Mouse (Mus musculus): ENCODE measurements around the gene Pld6. TPM values are rescaled to one million over a fixed set of nuclear protein-coding genes. Genes with fewer than 3 reads are reported as not detected.

Pld6 gene
- polyA plus RNA-seq, 1 experiment = 0.72 TPM

DNA sequence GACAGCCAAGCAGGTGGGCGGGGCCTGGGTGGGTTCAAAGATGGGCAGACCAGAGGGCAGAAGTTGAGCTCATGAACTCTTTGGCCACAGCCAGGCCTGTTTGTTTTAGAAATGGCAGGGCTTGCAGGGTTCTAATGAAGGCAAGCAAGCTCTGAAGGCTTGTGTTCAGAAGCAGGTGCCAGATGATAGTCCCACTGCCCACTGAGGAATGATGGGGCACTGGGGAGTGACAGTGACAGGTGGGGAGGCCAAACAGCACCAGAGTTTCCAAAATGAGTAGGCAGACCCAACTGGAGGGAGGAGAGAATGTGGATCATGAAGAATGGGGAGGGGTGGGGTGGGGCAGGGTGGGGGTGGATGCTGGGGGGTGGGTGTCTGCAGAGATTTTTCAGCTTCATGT lies 17.8 kb upstream of the Pld6 start:
- TF ChIP-seq POLR2A (IDR thresholded peaks at IDR 0.05; ENCODE audit: low read depth, low read length) (no peak), CTCF (IDR thresholded peaks at IDR 0.05; ENCODE audit: extremely low read depth, insufficient read length, insufficient replicate concordance, low read depth, low read length) (no peak)
- Histone ChIP-seq H3K27ac (ENCODE audit: insufficient read depth, low read depth, low read length) (no peak overlapping the region), H3K36me3 (ENCODE audit: control insufficient read depth, insufficient read depth, low read length) (peaks cover 60% of the 10 kb centered on the region), H3K4me3 (ENCODE audit: low read depth, low read length) (no peak overlapping the region), H3K4me1 (ENCODE audit: control insufficient read depth, insufficient read depth, insufficient read length, low read length) (peaks cover 6% of the 10 kb centered on the region), H3K27me3 (ENCODE audit: control insufficient read depth, insufficient read depth, low read length) (no peaks in the 10 kb centered on the region)
- 93% methylated on average over 1 of the region's 1 CpGs for WGBS

DNA sequence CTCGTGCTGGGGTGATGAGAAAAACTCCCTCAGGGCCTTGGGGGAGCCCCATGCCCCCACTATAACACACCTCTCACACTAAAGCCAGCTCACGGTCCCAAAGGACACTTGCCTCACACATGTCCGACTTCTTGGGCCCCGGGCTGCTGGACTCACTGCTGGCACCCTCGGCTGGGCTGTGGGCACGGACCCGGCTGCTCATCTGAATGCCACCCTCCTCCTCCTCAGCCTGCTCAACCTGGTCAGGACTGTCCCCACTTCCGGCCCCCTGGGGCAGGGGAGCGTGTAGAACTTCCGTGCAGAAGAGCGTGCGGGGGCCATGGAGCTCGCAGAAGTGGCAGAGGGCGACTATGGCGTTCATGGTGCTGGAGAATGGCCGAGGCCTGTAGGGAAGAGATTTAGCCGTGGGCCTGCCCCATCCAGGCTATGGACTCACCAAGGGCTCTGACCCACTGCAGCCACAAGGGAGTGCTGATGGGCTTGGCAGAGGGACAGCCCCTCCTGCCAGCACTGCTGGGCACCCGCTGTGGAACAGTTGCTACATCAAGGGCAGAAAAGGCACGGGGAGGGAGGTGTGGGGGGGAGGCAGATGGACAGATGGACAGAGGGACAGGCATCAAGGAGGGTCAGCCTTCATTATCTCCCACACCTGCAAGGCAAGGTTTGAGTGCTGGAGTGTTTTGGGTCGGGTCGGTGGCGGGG lies 17.1 kb upstream of the Pld6 start:
- H3K27ac ChIP-seq (ENCODE audit: insufficient read depth, low read depth, low read length) = no peak overlapping the region
- no peaks in the 10 kb centered on the region for H3K27me3 ChIP-seq (ENCODE audit: control insufficient read depth, insufficient read depth, low read length)
- TF ChIP-seq POLR2A (IDR thresholded peaks at IDR 0.05; ENCODE audit: low read depth, low read length) = no peak
- TF ChIP-seq CTCF (IDR thresholded peaks at IDR 0.05; ENCODE audit: extremely low read depth, insufficient read length, insufficient replicate concordance, low read depth, low read length) = no peak
- H3K4me1 ChIP-seq (ENCODE audit: control insufficient read depth, insufficient read depth, insufficient read length, low read length) = peaks cover 6% of the 10 kb centered on the region
- no peak overlapping the region for H3K4me3 ChIP-seq (ENCODE audit: low read depth, low read length)
- WGBS = 96% methylated on average over 22 of the region's 22 CpGs
- peaks cover 66% of the 10 kb centered on the region for H3K36me3 ChIP-seq (ENCODE audit: control insufficient read depth, insufficient read depth, low read length)

DNA sequence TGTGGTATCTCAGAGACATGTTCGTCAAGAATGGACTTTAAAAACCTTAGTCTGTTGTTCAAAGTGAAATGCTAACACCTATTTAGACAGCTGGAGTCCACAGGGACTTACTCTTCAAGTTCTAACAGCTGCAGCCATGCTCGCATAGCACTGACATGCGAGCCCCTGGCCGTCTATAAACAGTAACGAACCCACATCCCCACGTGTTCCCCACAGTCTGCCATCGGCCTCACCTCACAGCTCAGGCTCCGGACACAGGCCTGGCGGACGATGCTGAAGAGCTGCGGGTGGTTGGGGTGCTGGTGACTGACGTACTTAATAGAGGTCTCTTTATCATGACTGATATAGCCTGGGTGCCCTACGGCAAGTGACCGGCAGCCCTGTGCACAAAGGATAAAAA lies 16.1 kb upstream of the Pld6 start:
- no peaks in the 10 kb centered on the region for H3K27me3 ChIP-seq (ENCODE audit: control insufficient read depth, insufficient read depth, low read length)
- H3K27ac ChIP-seq (ENCODE audit: insufficient read depth, low read depth, low read length) = no peak overlapping the region
- H3K4me3 ChIP-seq (ENCODE audit: low read depth, low read length) = no peak overlapping the region
- 92% methylated on average over 14 of the region's 14 CpGs for WGBS
- H3K36me3 ChIP-seq (ENCODE audit: control insufficient read depth, insufficient read depth, low read length) = peaks cover 75% of the 10 kb centered on the region
- TF ChIP-seq CTCF (IDR thresholded peaks at IDR 0.05; ENCODE audit: extremely low read depth, insufficient read length, insufficient replicate concordance, low read depth, low read length) = no peak
- no peak for TF ChIP-seq POLR2A (IDR thresholded peaks at IDR 0.05; ENCODE audit: low read depth, low read length)
- H3K4me1 ChIP-seq (ENCODE audit: control insufficient read depth, insufficient read depth, insufficient read length, low read length) = peaks cover 2% of the 10 kb centered on the region

DNA sequence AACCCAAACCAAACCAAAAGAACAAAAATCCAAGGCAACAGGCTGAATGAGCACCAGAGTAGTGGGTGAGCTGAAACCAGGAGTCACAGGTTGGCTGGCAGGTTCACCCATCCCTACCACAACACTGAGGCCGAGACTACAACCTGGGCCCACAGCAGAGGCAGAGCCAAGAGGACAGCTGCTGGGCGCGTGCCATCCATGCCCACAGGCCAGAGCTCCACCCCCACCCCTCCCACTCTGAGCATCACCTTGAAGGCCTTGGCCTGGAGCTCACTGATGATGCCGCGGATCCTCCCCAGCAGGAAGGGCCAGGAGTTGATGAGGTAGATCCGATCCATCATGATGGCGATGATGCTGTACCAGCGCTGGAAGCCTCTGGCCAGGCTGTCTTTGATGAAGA lies 14.4 kb upstream of the Pld6 start:
- 92% methylated on average over 8 of the region's 8 CpGs for WGBS
- peaks cover 82% of the 10 kb centered on the region for H3K36me3 ChIP-seq (ENCODE audit: control insufficient read depth, insufficient read depth, low read length)

DNA sequence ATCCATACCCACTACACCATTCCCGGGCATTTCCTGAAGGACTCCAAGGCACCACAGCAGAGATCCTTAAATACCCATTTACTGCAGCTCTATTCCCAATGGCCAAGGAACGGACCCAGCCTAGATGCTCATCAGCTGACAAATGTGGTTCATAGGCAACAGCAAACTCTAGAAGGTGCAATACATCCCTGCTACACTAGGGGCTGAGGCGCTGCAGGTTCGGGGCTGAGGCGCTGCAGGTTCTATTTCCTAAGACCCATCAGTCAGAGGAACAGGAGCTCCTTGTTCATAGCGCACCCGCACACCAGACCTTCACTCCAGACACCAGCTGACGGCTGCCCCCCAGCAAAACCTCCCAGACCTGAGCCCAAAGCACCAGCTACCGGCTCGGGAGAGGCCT lies 13.0 kb upstream of the Pld6 start:
- Histone ChIP-seq H3K36me3 (ENCODE audit: control insufficient read depth, insufficient read depth, low read length) (peaks cover 84% of the 10 kb centered on the region), H3K27ac (ENCODE audit: insufficient read depth, low read depth, low read length) (no peak overlapping the region), H3K27me3 (ENCODE audit: control insufficient read depth, insufficient read depth, low read length) (no peaks in the 10 kb centered on the region), H3K4me1 (ENCODE audit: control insufficient read depth, insufficient read depth, insufficient read length, low read length) (no peaks in the 10 kb centered on the region), H3K4me3 (ENCODE audit: low read depth, low read length) (no peak overlapping the region)
- no peak for TF ChIP-seq POLR2A (IDR thresholded peaks at IDR 0.05; ENCODE audit: low read depth, low read length)
- no peak for TF ChIP-seq CTCF (IDR thresholded peaks at IDR 0.05; ENCODE audit: extremely low read depth, insufficient read length, insufficient replicate concordance, low read depth, low read length)
- 98% methylated on average over 10 of the region's 10 CpGs for WGBS

More for the DNA sequence above, 14.4 kb upstream of the Pld6 start:
- H3K4me3 ChIP-seq (ENCODE audit: low read depth, low read length) = no peak overlapping the region
- no peak overlapping the region for H3K27ac ChIP-seq (ENCODE audit: insufficient read depth, low read depth, low read length)
- no peaks in the 10 kb centered on the region; the same call in 1 of the 2 replicates for H3K4me1 ChIP-seq (ENCODE audit: control insufficient read depth, insufficient read depth, insufficient read length, low read length)
- no peaks in the 10 kb centered on the region for H3K27me3 ChIP-seq (ENCODE audit: control insufficient read depth, insufficient read depth, low read length)
- TF ChIP-seq POLR2A (IDR thresholded peaks at IDR 0.05; ENCODE audit: low read depth, low read length) (no peak), CTCF (IDR thresholded peaks at IDR 0.05; ENCODE audit: extremely low read depth, insufficient read length, insufficient replicate concordance, low read depth, low read length) (no peak)

DNA sequence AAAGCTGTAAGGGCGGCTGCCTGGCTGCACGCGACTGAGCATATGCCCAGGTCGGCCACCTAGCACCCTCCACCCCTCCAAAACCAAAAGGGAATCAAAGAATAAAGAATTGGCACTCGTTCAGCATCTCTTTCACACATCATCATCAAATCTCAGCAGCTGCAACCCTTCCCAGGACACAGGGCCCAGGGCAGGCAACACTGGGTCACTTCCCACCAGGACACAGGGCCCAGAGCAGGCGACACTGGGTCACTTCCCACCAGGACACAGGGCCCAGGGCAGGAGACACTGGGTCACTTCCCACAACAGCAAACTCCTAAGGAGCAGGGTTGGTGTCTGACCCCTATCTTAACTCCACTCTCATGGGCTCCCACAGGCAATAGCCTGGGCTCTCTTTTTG lies 5.9 kb upstream of the Pld6 start:
- Histone ChIP-seq H3K36me3 (ENCODE audit: control insufficient read depth, insufficient read depth, low read length) (peaks cover 60% of the 10 kb centered on the region), H3K4me3 (ENCODE audit: low read depth, low read length) (no peak overlapping the region), H3K4me1 (ENCODE audit: control insufficient read depth, insufficient read depth, insufficient read length, low read length) (no peaks in the 10 kb centered on the region), H3K27me3 (ENCODE audit: control insufficient read depth, insufficient read depth, low read length) (no peaks in the 10 kb centered on the region), H3K27ac (ENCODE audit: insufficient read depth, low read depth, low read length) (no peak overlapping the region)
- no peak for TF ChIP-seq CTCF (IDR thresholded peaks at IDR 0.05; ENCODE audit: extremely low read depth, insufficient read length, insufficient replicate concordance, low read depth, low read length)
- 88% methylated on average over 6 of the region's 6 CpGs for WGBS

DNA sequence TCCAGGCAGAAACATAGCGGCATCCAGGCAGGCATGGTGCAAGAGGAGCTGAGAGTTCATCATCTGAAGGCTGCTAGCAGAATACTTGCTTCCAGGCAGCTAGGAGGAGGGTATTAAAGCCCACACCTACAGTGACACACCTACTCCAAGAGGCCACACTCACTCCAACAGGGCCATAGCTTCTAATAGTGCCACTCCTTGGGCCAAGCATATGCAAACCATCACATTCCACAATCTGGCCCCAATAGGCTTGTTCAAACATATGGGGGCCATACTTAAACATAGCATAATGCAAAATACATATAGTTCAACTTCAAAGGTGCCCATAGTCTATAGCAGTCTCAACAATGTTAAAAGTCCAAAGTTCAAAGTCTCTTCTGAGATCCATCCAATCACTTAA lies 1.9 kb upstream of the Pld6 start:
- Histone ChIP-seq H3K4me1 (ENCODE audit: control insufficient read depth, insufficient read depth, insufficient read length, low read length) (peaks cover 9% of the 10 kb centered on the region), H3K27ac (ENCODE audit: insufficient read depth, low read depth, low read length) (no peak overlapping the region), H3K4me3 (ENCODE audit: low read depth, low read length) (no peak overlapping the region), H3K27me3 (ENCODE audit: control insufficient read depth, insufficient read depth, low read length) (no peaks in the 10 kb centered on the region), H3K36me3 (ENCODE audit: control insufficient read depth, insufficient read depth, low read length) (peaks cover 23% of the 10 kb centered on the region)
- TF ChIP-seq POLR2A (IDR thresholded peaks at IDR 0.05; ENCODE audit: low read depth, low read length) (no peak), CTCF (IDR thresholded peaks at IDR 0.05; ENCODE audit: extremely low read depth, insufficient read length, insufficient replicate concordance, low read depth, low read length) (no peak)
- WGBS = 62% methylated on average over 1 of the region's 1 CpGs

All from small intestine, adult 2 months (tissue).